Mouse (Mus musculus): ENCODE results near the gene Abhd11.

- TF ChIP-seq CTCF (IDR thresholded peaks at IDR 0.05; ENCODE audit: insufficient read depth, low read length), result no peak
- TF ChIP-seq POLR2A (IDR thresholded peaks at IDR 0.05; ENCODE audit: borderline replicate concordance, extremely low read depth, low read depth, low read length), result no peak
Measured at GRCm38 (mm10) chr5:134976577-134977250, 32.2 kb upstream of the Abhd11 start.

Data from lung, adult 2 months (tissue).